Mouse (Mus musculus): Measurements from ENCODE around the gene Copg1. TPM values are rescaled to one million over a fixed set of nuclear protein-coding genes. Genes with fewer than 3 reads are reported as not detected.

The Copg1 gene
- polyA plus RNA-seq, 1 experiment = 8.2 TPM

DNA sequence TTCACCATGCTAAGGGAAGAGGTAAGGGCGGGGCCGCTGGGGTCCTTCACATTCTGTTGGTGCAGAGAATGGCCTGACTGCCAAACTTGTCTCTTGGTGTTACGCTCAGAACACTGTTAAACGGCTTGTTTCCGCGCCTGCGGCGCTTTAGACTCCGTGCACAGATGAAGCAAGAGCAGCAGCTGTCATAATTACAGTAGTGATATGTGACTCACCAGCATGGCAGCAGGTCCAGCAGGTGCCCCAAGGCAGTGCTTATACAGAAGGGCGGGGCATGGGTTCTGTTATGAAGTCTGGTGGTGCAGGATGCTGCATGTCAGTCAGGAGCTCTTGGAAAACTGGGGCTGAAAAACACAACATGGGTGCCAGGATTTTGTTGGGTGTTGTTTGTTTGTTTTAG, 10.4 kb downstream of the Copg1 start:
- peaks cover 98% of the 10 kb centered on the region for H3K36me3 ChIP-seq (replicated peaks; ENCODE audit: low read length)
- no peak overlapping the region for H3K4me3 ChIP-seq (replicated peaks)
- no peaks in the 10 kb centered on the region for H3K9me3 ChIP-seq
- no peaks in the 10 kb centered on the region for H3K27me3 ChIP-seq (replicated peaks)
- TF ChIP-seq FLI1 (IDR thresholded peaks at IDR 0.05; ENCODE audit: low read length) (no peak), GATA1 (IDR thresholded peaks at IDR 0.05; ENCODE audit: borderline replicate concordance, low read length) (no peak)
- peaks cover 6% of the 10 kb centered on the region; the same call in 1 of the 2 replicates for H3K4me1 ChIP-seq

- Histone ChIP-seq H3K4me1 (no peaks in the 10 kb centered on the region), H3K27me3 (replicated peaks) (no peaks in the 10 kb centered on the region), H3K9me3 (no peaks in the 10 kb centered on the region), H3K4me3 (replicated peaks) (no peak overlapping the region), H3K36me3 (replicated peaks; ENCODE audit: low read length) (peaks cover 99% of the 10 kb centered on the region)
- TF ChIP-seq GATA1 (IDR thresholded peaks at IDR 0.05; ENCODE audit: borderline replicate concordance, low read length) = no peak
- no peak for TF ChIP-seq FLI1 (IDR thresholded peaks at IDR 0.05; ENCODE audit: low read length)
Observed at GRCm38 (mm10) chr6:87906632-87907031, 19.0 kb downstream of the Copg1 start.

GRCm38 (mm10) chr6:87909181-87909580, 21.6 kb downstream of the Copg1 start:
- no peak overlapping the region for H3K4me3 ChIP-seq (replicated peaks)
- no peaks in the 10 kb centered on the region for H3K27me3 ChIP-seq (replicated peaks)
- TF ChIP-seq FLI1 (IDR thresholded peaks at IDR 0.05; ENCODE audit: low read length) = no peak
- no peak for TF ChIP-seq GATA1 (IDR thresholded peaks at IDR 0.05; ENCODE audit: borderline replicate concordance, low read length)
- peaks cover 91% of the 10 kb centered on the region for H3K36me3 ChIP-seq (replicated peaks; ENCODE audit: low read length)
- H3K4me1 ChIP-seq = peaks cover 15% of the 10 kb centered on the region
- H3K9me3 ChIP-seq = no peaks in the 10 kb centered on the region

DNA sequence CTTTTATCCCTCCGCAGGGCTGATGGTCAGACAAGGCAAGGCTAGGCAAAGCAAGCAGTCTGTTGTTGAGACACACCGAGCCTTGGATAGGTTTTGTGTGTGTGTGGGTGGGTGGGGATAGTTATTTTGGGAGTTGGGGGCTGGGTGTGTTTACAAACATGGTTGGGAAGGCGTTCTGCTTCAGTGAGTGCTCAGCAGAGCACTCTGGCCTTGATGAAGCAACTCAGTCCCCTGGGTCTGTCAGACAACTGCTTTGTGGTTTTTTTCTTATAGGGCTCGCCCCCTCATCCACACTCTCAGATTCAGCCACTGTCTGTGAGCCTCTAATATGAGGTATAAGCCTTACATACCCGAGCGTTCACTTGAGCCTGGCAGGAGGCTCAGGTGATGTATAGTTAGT, 23.9 kb downstream of the Copg1 start:
- Histone ChIP-seq H3K4me1 (peaks cover 38% of the 10 kb centered on the region), H3K27me3 (replicated peaks) (peaks cover 4% of the 10 kb centered on the region), H3K36me3 (replicated peaks; ENCODE audit: low read length) (peaks cover 71% of the 10 kb centered on the region), H3K4me3 (replicated peaks) (no peak overlapping the region), H3K9me3 (no peaks in the 10 kb centered on the region)
- no peak for TF ChIP-seq GATA1 (IDR thresholded peaks at IDR 0.05; ENCODE audit: borderline replicate concordance, low read length)
- TF ChIP-seq FLI1 (IDR thresholded peaks at IDR 0.05; ENCODE audit: low read length) = no peak

DNA sequence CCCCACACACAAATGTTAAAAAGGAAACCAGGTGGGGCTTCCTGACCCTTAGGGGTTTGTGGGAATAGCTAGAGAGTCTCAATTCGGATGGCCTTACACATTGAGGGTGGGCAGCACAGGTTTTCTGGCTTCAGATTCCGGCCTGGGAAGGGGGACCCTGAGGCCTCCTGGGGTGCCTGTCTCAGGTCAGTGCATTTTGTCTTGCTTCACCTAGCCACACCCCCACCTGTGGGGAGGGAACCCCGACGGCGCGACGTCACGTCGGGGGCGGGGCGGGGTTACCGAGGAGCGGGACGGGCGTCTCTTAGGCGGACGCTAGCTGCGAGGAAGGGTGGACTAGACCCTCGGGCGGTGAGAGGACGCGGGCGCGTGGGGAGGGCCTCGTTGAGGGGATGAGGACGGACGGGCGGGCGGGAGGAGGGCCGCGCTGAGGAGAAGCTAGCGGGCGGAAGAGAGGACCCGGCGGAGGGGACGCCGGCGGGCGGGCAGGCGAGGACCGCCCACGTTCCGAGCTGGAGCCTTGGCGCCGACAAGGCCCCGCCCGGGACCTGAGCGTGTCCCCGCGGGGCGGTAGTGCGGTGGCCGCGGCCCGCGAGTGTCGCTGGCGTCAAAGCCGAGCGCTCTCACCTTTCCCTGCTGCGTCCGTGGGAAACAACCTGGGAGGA, 26.2 kb downstream of the Copg1 start, which contains the start of gene Hmces:
TSS of gene Hmces (plus strand) at position 275 of the 665 bp plus-strand sequence.
- Histone ChIP-seq H3K9me3 (no peaks in the 10 kb centered on the region), H3K27me3 (replicated peaks) (peaks cover 4% of the 10 kb centered on the region), H3K36me3 (replicated peaks; ENCODE audit: low read length) (peaks cover 66% of the 10 kb centered on the region), H3K4me1 (peaks cover 38% of the 10 kb centered on the region), H3K4me3 (replicated peaks) (peak within 1 kb of the TSS; percentile 94)
- no peak for TF ChIP-seq FLI1 (IDR thresholded peaks at IDR 0.05; ENCODE audit: low read length)
- no peak for TF ChIP-seq GATA1 (IDR thresholded peaks at IDR 0.05; ENCODE audit: borderline replicate concordance, low read length)

DNA sequence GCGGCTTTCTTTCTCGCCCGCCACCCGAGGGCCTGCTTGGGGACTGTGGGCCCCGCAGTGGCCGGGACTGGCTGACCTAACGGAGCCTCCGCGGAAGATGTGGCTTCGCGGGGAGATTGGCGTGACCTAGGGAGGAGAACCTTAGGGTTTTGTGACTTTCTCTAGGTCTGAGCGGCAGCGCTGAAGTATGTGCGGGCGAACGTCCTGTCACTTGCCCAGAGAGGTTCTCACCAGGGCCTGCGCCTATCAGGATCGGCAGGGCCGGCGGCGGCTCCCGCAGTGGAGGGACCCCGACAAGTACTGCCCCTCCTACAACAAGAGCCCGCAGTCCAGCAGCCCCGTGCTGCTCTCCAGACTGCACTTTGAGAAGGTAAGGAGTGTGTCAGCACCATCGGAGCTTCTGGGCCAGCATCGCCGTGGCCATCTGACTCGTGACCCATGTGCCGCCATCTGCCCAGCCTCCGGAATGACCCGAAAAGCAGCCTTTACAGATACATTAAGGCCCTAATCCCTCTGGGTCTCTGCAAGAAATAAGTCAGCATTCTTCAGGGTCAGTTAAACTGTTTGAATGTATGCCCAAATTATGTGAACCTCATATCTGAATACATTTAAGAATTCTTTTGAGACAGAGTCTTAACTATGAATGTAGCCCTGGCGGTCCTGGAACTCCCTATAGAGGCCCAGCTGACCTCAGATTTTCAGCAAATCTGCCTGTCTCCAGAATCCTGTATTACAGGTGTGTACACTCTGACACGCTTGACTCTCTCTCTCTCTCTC, 26.9 kb downstream of the Copg1 start:
- peaks cover 61% of the 10 kb centered on the region for H3K36me3 ChIP-seq (replicated peaks; ENCODE audit: low read length)
- peaks cover 38% of the 10 kb centered on the region for H3K4me1 ChIP-seq
- TF ChIP-seq GATA1 (IDR thresholded peaks at IDR 0.05; ENCODE audit: borderline replicate concordance, low read length) (no peak), FLI1 (IDR thresholded peaks at IDR 0.05; ENCODE audit: low read length) (no peak)

GRCm38 (mm10) chr6:87915939-87916338, 28.3 kb downstream of the Copg1 start:
- H3K4me1 ChIP-seq = peaks cover 38% of the 10 kb centered on the region
- H3K36me3 ChIP-seq (replicated peaks; ENCODE audit: low read length) = peaks cover 52% of the 10 kb centered on the region
- peaks cover 4% of the 10 kb centered on the region for H3K27me3 ChIP-seq (replicated peaks)
- H3K4me3 ChIP-seq (replicated peaks) = peak overlapping the region; percentile 54
- H3K9me3 ChIP-seq = no peaks in the 10 kb centered on the region
- TF ChIP-seq GATA1 (IDR thresholded peaks at IDR 0.05; ENCODE audit: borderline replicate concordance, low read length) = no peak

More for the DNA sequence above, 26.9 kb downstream of the Copg1 start:
- no peaks in the 10 kb centered on the region for H3K9me3 ChIP-seq
- peaks cover 4% of the 10 kb centered on the region for H3K27me3 ChIP-seq (replicated peaks)
- peak overlapping the region; percentile 94 for H3K4me3 ChIP-seq (replicated peaks)

DNA sequence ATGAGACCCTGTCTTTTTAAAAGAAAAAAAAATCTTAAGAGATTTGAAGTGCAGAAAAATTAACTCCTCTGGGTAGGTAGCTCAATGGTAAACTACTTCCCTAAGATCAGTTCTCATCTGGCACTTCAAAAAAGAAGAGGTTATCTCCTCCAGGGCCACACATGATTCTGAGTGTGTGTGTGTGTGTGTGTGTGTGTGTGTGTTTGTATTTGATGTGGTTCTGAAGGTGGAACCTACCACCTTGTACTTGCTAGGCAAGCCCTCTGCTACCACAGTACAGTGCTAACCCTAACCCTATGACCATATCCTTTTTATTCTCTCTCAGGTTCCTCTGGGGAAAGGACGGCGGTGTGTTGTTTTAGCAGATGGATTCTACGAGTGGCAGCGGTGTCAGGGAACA, 33.6 kb downstream of the Copg1 start:
- no peaks in the 10 kb centered on the region for H3K9me3 ChIP-seq
- peaks cover 54% of the 10 kb centered on the region for H3K36me3 ChIP-seq (replicated peaks; ENCODE audit: low read length)
- no peaks in the 10 kb centered on the region for H3K27me3 ChIP-seq (replicated peaks)
- H3K4me3 ChIP-seq (replicated peaks) = no peak overlapping the region
- TF ChIP-seq FLI1 (IDR thresholded peaks at IDR 0.05; ENCODE audit: low read length) (no peak), GATA1 (IDR thresholded peaks at IDR 0.05; ENCODE audit: borderline replicate concordance, low read length) (no peak)
- H3K4me1 ChIP-seq = peaks cover 6% of the 10 kb centered on the region

DNA sequence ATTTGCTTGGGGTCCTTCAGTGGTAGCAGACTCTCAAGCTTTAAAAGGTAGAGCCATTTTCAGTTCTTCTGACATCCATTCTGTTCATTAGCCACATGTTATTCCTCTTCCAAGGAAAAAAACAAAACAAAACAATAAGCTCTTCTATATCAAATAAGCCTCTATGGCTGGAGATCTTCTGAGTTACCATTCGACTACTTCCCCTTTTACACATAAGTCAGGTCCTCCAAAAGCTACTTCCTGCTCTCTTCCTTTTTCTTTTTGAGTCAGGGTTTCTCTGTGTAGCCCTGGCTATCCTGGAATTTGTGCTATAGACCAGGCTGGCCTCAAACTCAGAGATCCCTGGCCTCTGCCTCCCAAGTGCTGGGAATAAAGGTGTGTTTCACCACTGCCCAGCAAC, 36.0 kb downstream of the Copg1 start:
- Histone ChIP-seq H3K4me3 (replicated peaks) (no peak overlapping the region), H3K36me3 (replicated peaks; ENCODE audit: low read length) (peaks cover 39% of the 10 kb centered on the region), H3K4me1 (0 out of 2 replicates have a peak, but pooled peaks cover 3% of the 10 kb centered on the region), H3K9me3 (no peaks in the 10 kb centered on the region), H3K27me3 (replicated peaks) (no peaks in the 10 kb centered on the region)
- no peak for TF ChIP-seq FLI1 (IDR thresholded peaks at IDR 0.05; ENCODE audit: low read length)

- H3K27me3 ChIP-seq (replicated peaks) = peaks cover 11% of the 10 kb centered on the region
- H3K36me3 ChIP-seq (replicated peaks; ENCODE audit: low read length) = peaks cover 52% of the 10 kb centered on the region
- 0 out of 2 replicates have a peak, but pooled peaks cover 4% of the 10 kb centered on the region for H3K4me1 ChIP-seq
- TF ChIP-seq GATA1 (IDR thresholded peaks at IDR 0.05; ENCODE audit: borderline replicate concordance, low read length) (no peak), FLI1 (IDR thresholded peaks at IDR 0.05; ENCODE audit: low read length) (no peak)
- H3K4me3 ChIP-seq (replicated peaks) = no peak overlapping the region
- peaks cover 12% of the 10 kb centered on the region for H3K9me3 ChIP-seq
Observed at GRCm38 (mm10) chr6:87935037-87935436, 47.4 kb downstream of the Copg1 start.

Data from megakaryocyte, embryonic 14.5 days (primary cell).